Mouse (Mus musculus) embryonic facial prominence, embryonic 11.5 days (tissue): ENCODE measurements around the gene Prss28. TPM values are rescaled to one million over a fixed set of nuclear protein-coding genes. Genes with fewer than 3 reads are reported as not detected.

Experiments used
- ATAC-seq: fragments of 200-750 bp; cut with Nextera tagmentation; replicated peaks from 2 replicates; pipeline ENCODE4 v1.8.0; 2017; ENCODE audit warnings: low read depth; ENCODE audit not compliant: insufficient number of reproducible peaks, low FRiP score, low TSS enrichment
- DNase-seq: peaks from one replicate; pipeline ENCODE4 v3.0.0-alpha.2; 2015; ENCODE audit warnings: low spot score
- H3K27ac ChIP-seq: fragments of 300-500 bp; sonication (generic); replicated peaks from 2 replicates; pipeline ENCODE4 v1.5.1; 2014; ENCODE audit warnings: mild to moderate bottlenecking, low read depth, low read length, control low read depth
- H3K27me3 ChIP-seq: fragments of 300-500 bp; sonication (generic); 2 replicates; pipeline ENCODE4 v1.6.1; 2014; ENCODE audit warnings: mild to moderate bottlenecking, low read length, moderate library complexity, mixed read lengths; ENCODE audit not compliant: control insufficient read depth, insufficient read depth
- H3K36me3 ChIP-seq: fragments of 300-500 bp; sonication (generic); replicated peaks from 2 replicates; pipeline ENCODE4 v1.6.1; 2014; ENCODE audit warnings: low read depth, mild to moderate bottlenecking, low read length, moderate library complexity, mixed read lengths; ENCODE audit not compliant: control insufficient read depth, insufficient read depth
- H3K4me1 ChIP-seq: fragments of 300-500 bp; sonication (generic); 2 replicates; pipeline ENCODE4 v1.6.1; 2014; ENCODE audit warnings: low read length, mixed read lengths; ENCODE audit not compliant: control insufficient read depth, insufficient read depth
- H3K4me2 ChIP-seq: fragments of 300-500 bp; sonication (generic); 2 replicates; pipeline ENCODE4 v1.6.1; 2014; ENCODE audit warnings: low read depth, mild to moderate bottlenecking, control low read depth, low read length, moderate library complexity
- H3K4me3 ChIP-seq: fragments of 300-500 bp; sonication (generic); 2 replicates; pipeline ENCODE4 v1.5.1; 2014; ENCODE audit warnings: low read depth, low read length, control low read depth
- H3K9ac ChIP-seq: fragments of 300-500 bp; sonication (generic); replicated peaks from 2 replicates; pipeline ENCODE4 v1.6.1; 2014; ENCODE audit warnings: mild to moderate bottlenecking, control low read depth, low read length
- H3K9me3 ChIP-seq: fragments of 300-500 bp; sonication (generic); replicated peaks from 2 replicates; pipeline ENCODE4 v1.6.1; 2016; ENCODE audit warnings: mild to moderate bottlenecking, low read length, inconsistent platforms, mixed read lengths; ENCODE audit not compliant: control insufficient read depth
- WGBS: fragments of 180-500 bp; shearing (Covaris S2); extraction: QIAGEN DNeasy Blood & Tissue Kit; methylation state at CpG from one replicate; pipeline ENCODE4 v1.1.7; 2014; 5-methylcytosine and 5-hydroxymethylcytosine counted together
- polyA plus RNA-seq: library from polyadenylated mRNA; unstranded; fragments of >200 nt; fragmentation: Nextera tagmentation; extraction: Ambion mirVana; gene quantifications from 2 replicates; pipeline ENCODE4 v1.2.1, GENCODE M21; 2014

Prss28 gene
- polyA plus RNA-seq, 1 experiment from 2014 or later, result not detected

DNA sequence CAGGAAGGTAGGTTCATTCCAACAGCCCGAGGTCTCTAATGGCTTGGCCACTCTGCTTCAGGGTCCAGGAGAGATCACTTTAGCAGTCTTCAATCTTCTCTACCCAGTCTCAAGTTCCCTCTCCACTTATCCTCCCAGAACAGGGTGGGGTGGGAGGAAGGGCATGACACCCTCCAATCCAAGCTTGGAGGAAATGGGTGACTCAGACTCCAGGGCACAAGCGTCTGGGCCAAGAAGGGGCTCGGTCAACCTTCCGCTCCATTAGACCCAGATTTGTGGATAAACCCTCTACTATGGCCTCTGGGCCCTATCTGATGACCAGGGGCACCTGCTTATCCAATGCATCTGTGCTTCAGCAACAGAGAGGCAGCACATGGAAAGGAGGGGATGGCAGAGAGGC, 37.0 kb downstream of the Prss28 start, which contains the start of gene Tpsab1:
Tpsab1 (minus strand) TSS at position 101 of the 400 bp plus-strand sequence.
- H3K4me3 ChIP-seq, result no peak within 1 kb of the TSS
- ATAC-seq (no peak), DNase-seq (no peak)
- 83% methylated on average over 4 of the region's 4 CpGs for WGBS
- no peaks in the 10 kb centered on the region for H3K4me1 ChIP-seq
- H3K36me3 ChIP-seq, result no peaks in the 10 kb centered on the region
- H3K9me3 ChIP-seq, result no peaks in the 10 kb centered on the region
- no peak within 1 kb of the TSS for H3K27ac ChIP-seq
- no peaks in the 10 kb centered on the region for H3K27me3 ChIP-seq
- no peak within 1 kb of the TSS for H3K4me2 ChIP-seq
- H3K9ac ChIP-seq, result no peak within 1 kb of the TSS

DNA sequence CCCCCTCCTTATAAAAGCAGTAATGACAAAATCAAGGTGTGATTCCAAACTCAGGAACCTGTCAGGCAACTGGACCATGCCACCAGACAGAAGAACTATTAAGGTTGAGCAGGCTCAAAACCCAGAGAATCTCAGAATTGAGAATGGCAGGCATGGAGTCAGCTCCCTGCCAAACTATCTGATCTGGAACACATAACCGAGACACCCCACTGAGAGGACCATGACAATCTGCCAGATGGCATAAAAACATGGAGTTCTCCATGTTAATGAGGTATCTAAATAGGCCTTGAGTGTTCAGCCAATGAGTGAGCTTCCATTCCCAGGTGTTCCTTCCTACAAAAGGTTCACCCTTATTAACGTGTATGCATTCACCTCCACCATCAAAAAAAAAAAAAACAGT, 52.8 kb downstream of the Prss28 start:
- Histone ChIP-seq H3K4me1 (no peaks in the 10 kb centered on the region), H3K36me3 (no peaks in the 10 kb centered on the region)
- no peak for DNase-seq

More for the DNA sequence above, 52.8 kb downstream of the Prss28 start:
- H3K9ac ChIP-seq, result no peak overlapping the region
- H3K27ac ChIP-seq, result no peak overlapping the region
- no peaks in the 10 kb centered on the region for H3K27me3 ChIP-seq
- 63% methylated on average over 2 of the region's 2 CpGs for WGBS
- H3K9me3 ChIP-seq, result no peaks in the 10 kb centered on the region
- no peak overlapping the region for H3K4me3 ChIP-seq
- H3K4me2 ChIP-seq, result no peak overlapping the region
- no peak for ATAC-seq

Other genes starting within 250 kb of the Prss28 start
- gene Tmem204, start 225.1 kb upstream of the Prss28 start, polyA plus RNA-seq, result 9.6 and 11.7 TPM in 2 replicates
- 20.6 and 26.7 TPM in 2 replicates for gene Telo2, start 192.7 kb upstream of the Prss28 start, polyA plus RNA-seq
- 0.32 and 0.71 TPM in 2 replicates for gene Ptx4, start 187.9 kb upstream of the Prss28 start, polyA plus RNA-seq
- gene Clcn7, start 175.3 kb upstream of the Prss28 start, polyA plus RNA-seq, result 19.8 and 21.6 TPM in 2 replicates
- gene Ccdc154, start 146.2 kb upstream of the Prss28 start, polyA plus RNA-seq, result not detected in 2 replicates
- gene Gm38655, start 133.2 kb upstream of the Prss28 start, polyA plus RNA-seq, result not detected in 2 replicates
- 31.8 and 33.1 TPM in 2 replicates for gene BC003965, start 124.1 kb upstream of the Prss28 start, polyA plus RNA-seq
- 4.3 and 5.0 TPM in 2 replicates for gene Unkl, start 120.2 kb upstream of the Prss28 start, polyA plus RNA-seq
- 32.6 and 32.8 TPM in 2 replicates for gene Gnptg, start 68.5 kb upstream of the Prss28 start, polyA plus RNA-seq
- gene Tsr3, start 68.5 kb upstream of the Prss28 start, polyA plus RNA-seq, result 59.8 and 60.6 TPM in 2 replicates
- gene Baiap3, start 52.3 kb upstream of the Prss28 start, polyA plus RNA-seq, result 0.45 and 0.66 TPM in 2 replicates
- gene Ube2i, start 34.0 kb upstream of the Prss28 start, polyA plus RNA-seq, result 866 and 923 TPM in 2 replicates
- gene Prss34, start 10.3 kb upstream of the Prss28 start, polyA plus RNA-seq, result not detected in 2 replicates
- not detected in 2 replicates for gene Prss29, start 10.0 kb downstream of the Prss28 start, polyA plus RNA-seq
- gene Tpsab1, start 36.9 kb downstream of the Prss28 start, polyA plus RNA-seq, result not detected in 2 replicates
- not detected in 2 replicates for gene Tpsb2, start 57.7 kb downstream of the Prss28 start, polyA plus RNA-seq
- 0.32 and 1.2 TPM in 2 replicates for gene Tpsg1, start 60.6 kb downstream of the Prss28 start, polyA plus RNA-seq
- 3.7 TPM in 2 replicates for gene Cacna1h, start 125.1 kb downstream of the Prss28 start, polyA plus RNA-seq
- gene Tekt4, start 146.0 kb downstream of the Prss28 start, polyA plus RNA-seq, result not detected in 2 replicates
- 0.14 and 0.18 TPM in 2 replicates for gene Sstr5, start 188.6 kb downstream of the Prss28 start, polyA plus RNA-seq